In the genomic region with DNA sequence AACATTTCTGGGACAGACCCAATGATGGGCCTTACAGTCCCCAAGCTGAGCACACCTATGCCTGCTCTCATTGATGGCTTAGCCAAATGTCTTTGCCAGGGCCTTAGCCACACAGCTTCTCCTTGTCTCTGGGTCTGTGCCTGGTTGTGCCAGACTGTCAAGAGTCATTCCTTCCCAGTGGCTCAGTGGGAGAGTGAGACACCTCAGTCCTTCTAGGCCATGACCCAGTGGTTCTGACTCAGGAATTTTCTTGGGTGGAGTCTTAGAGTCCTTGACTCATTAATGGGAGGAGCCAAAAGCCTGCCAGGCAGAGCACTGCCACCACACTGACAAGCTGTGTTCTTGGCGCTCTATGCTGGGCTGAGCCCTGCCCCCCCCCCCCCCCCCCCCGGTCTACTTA, we compare ENCODE assay signal across 13 mouse cellular contexts.
DNase-seq lines count a peak whose midpoint lies in the region; ATAC-seq and TF ChIP-seq lines count a peak whose summit lies in the region.
"Had no signal": no experiment of that assay in that cellular context is flagged by ENCODE, and none has a peak within 500 bp of the region (broad histone marks: within the 10 kb centered on the region; RNA-seq: fewer than 3 reads in every experiment).

No protein-coding gene starts in this region.

- H3K4me2 ChIP-seq in hindbrain, embryonic 16.5 days (ENCODE audit: low read length): no peak overlapping the region
- no peak overlapping the region for H3K4me2 ChIP-seq in hindbrain, embryonic 12.5 days (replicated peaks)
- H3K4me2 ChIP-seq: heart, embryonic 11.5 days; neural tube, embryonic 13.5 days had no signal

- TF ChIP-seq CTCF in Patski (IDR thresholded peaks at IDR 0.05): no peak

- in situ Hi-C loops in Patski (cut with MboI; ENCODE audit: low pct_unique_long_range_greater_than_20kb): no loop called here

- H3K36me3 ChIP-seq in hindbrain, embryonic 16.5 days (ENCODE audit: control insufficient read depth, insufficient read depth, low read length): peaks cover 6% of the 10 kb centered on the region
- H3K36me3 ChIP-seq in hindbrain, embryonic 12.5 days: peaks cover 35% of the 10 kb centered on the region

- H3K4me1 ChIP-seq in hindbrain, embryonic 16.5 days (ENCODE audit: control insufficient read depth, insufficient read depth, low read depth, low read length): peaks cover 6% of the 10 kb centered on the region
- peaks cover 5% of the 10 kb centered on the region for H3K4me1 ChIP-seq in hindbrain, embryonic 12.5 days

- ATAC-seq in hindbrain, embryonic 16.5 days: 0 out of 2 replicates have a peak, but pooled peaks have one; percentile 16
- ATAC-seq in hindbrain, embryonic 12.5 days (ENCODE audit: low FRiP score): no peak
- peak; percentile 96 for ATAC-seq in Patski

- no peak overlapping the region for H3K27ac ChIP-seq in hindbrain, embryonic 16.5 days (ENCODE audit: low read depth, low read length)
- no peak overlapping the region for H3K27ac ChIP-seq in hindbrain, embryonic 12.5 days
- H3K27ac ChIP-seq: neural tube, embryonic 13.5 days had no signal

- CTCF ChIA-PET in Patski (lab: Charles Lee): no interaction called here

- intact Hi-C loops in left cerebral cortex, postnatal 10 days (cut with DNase I): no loop called here

- no peak overlapping the region for H3K4me3 ChIP-seq in hindbrain, embryonic 16.5 days (ENCODE audit: low read length)
- no peak overlapping the region for H3K4me3 ChIP-seq in hindbrain, embryonic 12.5 days
- H3K4me3 ChIP-seq: megakaryocyte, embryonic 14.5 days; neural tube, embryonic 13.5 days had no signal

- peak; percentile 81 for DNase-seq in Patski (ENCODE audit: low read depth, low spot score)
- DNase-seq in adrenal gland, postnatal 36 days: peak; percentile 64 to 76
- peak; percentile 36 for DNase-seq in lung, postnatal 10 days
- no peak for DNase-seq in left cerebral cortex, postnatal 10 days (ENCODE audit: extremely low spot score in 1 of 2, low spot score in 2 of 2)
- DNase-seq in spleen, postnatal 36 days (ENCODE audit: low spot score in 2 of 2): no peak
- DNase-seq: kidney, postnatal 10 days; left cerebral cortex, postnatal 4 days; spleen, adult 18-20 months had no signal

- POLR2A ChIA-PET in Patski (lab: Charles Lee): no interaction called here

- H3K9me3 ChIP-seq in hindbrain, embryonic 16.5 days (ENCODE audit: control insufficient read depth, low read length): no peaks in the 10 kb centered on the region
- no peaks in the 10 kb centered on the region for H3K9me3 ChIP-seq in hindbrain, embryonic 12.5 days (replicated peaks)
- H3K9me3 ChIP-seq: megakaryocyte, embryonic 14.5 days; neural tube, embryonic 13.5 days had no signal

- no peaks in the 10 kb centered on the region for H3K27me3 ChIP-seq in hindbrain, embryonic 16.5 days (replicated peaks; ENCODE audit: control insufficient read depth, insufficient read depth, low read length)
- H3K27me3 ChIP-seq in hindbrain, embryonic 12.5 days: no peaks in the 10 kb centered on the region
- H3K27me3 ChIP-seq in Patski: no peaks in the 10 kb centered on the region
- H3K27me3 ChIP-seq: megakaryocyte, embryonic 14.5 days; neural tube, embryonic 13.5 days had no signal

- no peak overlapping the region for H3K9ac ChIP-seq in hindbrain, embryonic 16.5 days (ENCODE audit: low read depth, low read length)
- H3K9ac ChIP-seq in hindbrain, embryonic 12.5 days: no peak overlapping the region
- H3K9ac ChIP-seq: neural tube, embryonic 13.5 days had no signal

- WGBS in hindbrain, embryonic 16.5 days: 67% methylated on average over 1 of the region's 2 CpGs
- 75% methylated on average over 1 of the region's 2 CpGs for WGBS in hindbrain, embryonic 12.5 days

Comparison
In these comparisons a context has a peak if more than half of its experiments do, and no peak if none do; other contexts are left out.
1. DNase-seq: peak in Patski (single experiment), adrenal gland, postnatal 36 days (2 of 2) and lung, postnatal 10 days (single experiment); none in left cerebral cortex, postnatal 10 days (0 of 2) and spleen, postnatal 36 days (0 of 2).